Mouse (Mus musculus): ENCODE measurements at regions not wholly inside any gene's neighbourhood (a gene's known extent, or its start where the extent isn't known, plus 50 kb on each side); places are given as distances from the start of the nearest gene placed in this dataset.

- DNase-seq: no peak
Observed at GRCm38 (mm10) chr13:116619105-116619504, 309.6 kb upstream of the Isl1 start.

GRCm38 (mm10) chr13:116596346-116596745 is 286.9 kb upstream of the Isl1 start:
- no peak for DNase-seq

GRCm38 (mm10) chr13:116595512-116595911 is 286.0 kb upstream of the Isl1 start:
- DNase-seq: no peak

GRCm38 (mm10) chr13:116575958-116576335 is 266.5 kb upstream of the Isl1 start:
- no peak for DNase-seq

- no peak for DNase-seq
Observed at GRCm38 (mm10) chr13:116575274-116575957, 265.9 kb upstream of the Isl1 start.

GRCm38 (mm10) chr13:116555053-116555452 is 245.6 kb upstream of the Isl1 start:
- peak; percentile 12 for DNase-seq

- no peak for DNase-seq
Observed at GRCm38 (mm10) chr13:116535211-116535610, 225.7 kb upstream of the Isl1 start.

GRCm38 (mm10) chr13:116533163-116533562 is 223.7 kb upstream of the Isl1 start:
- DNase-seq: no peak

- no peak for DNase-seq
Observed at GRCm38 (mm10) chr13:116528289-116528688, 218.8 kb upstream of the Isl1 start.

- no peak for DNase-seq
Observed at GRCm38 (mm10) chr13:116527037-116527436, 217.5 kb upstream of the Isl1 start.

- DNase-seq: no peak
Observed at GRCm38 (mm10) chr13:116523713-116524303, 214.3 kb upstream of the Isl1 start.

- DNase-seq: no peak
Observed at GRCm38 (mm10) chr13:116514640-116515311, 205.3 kb upstream of the Isl1 start.

GRCm38 (mm10) chr13:116514256-116514639 is 204.8 kb upstream of the Isl1 start:
- DNase-seq: no peak

GRCm38 (mm10) chr13:116512398-116512797 is 202.9 kb upstream of the Isl1 start:
- no peak for DNase-seq

GRCm38 (mm10) chr13:116508213-116508811 is 198.8 kb upstream of the Isl1 start:
- no peak for DNase-seq

GRCm38 (mm10) chr13:116497659-116498414 is 188.3 kb upstream of the Isl1 start:
- no peak for DNase-seq

GRCm38 (mm10) chr13:116495641-116496040 is 186.2 kb upstream of the Isl1 start:
- DNase-seq: no peak

- no peak for DNase-seq
Observed at GRCm38 (mm10) chr13:116489420-116489819, 179.9 kb upstream of the Isl1 start.

- DNase-seq: no peak
Observed at GRCm38 (mm10) chr13:116474611-116475010, 165.1 kb upstream of the Isl1 start.

GRCm38 (mm10) chr13:116461757-116462156 is 152.3 kb upstream of the Isl1 start:
- DNase-seq: peak; percentile 1

- no peak for DNase-seq
Observed at GRCm38 (mm10) chr13:116443165-116443955, 133.9 kb upstream of the Isl1 start.

- DNase-seq: no peak
Observed at GRCm38 (mm10) chr13:116417768-116418167, 108.3 kb upstream of the Isl1 start.

All from cerebellum, adult 9-10 months (tissue).